Mouse (Mus musculus) v-Abl transformed pro-B cells (cell line): ENCODE results near the gene Lfng.

Experiments
- in situ Hi-C, 2 experiments: fragments of 400-800 bp; cut with MboI; formaldehyde crosslinking; loops; one replicate each; pipeline ENCODE4 v1.15.1; 2025; ENCODE audit not compliant: unreplicated experiment in 2 of 2

Lfng gene

GRCm38 (mm10) chr5:140583732-140584368 is 23.3 kb upstream of the Lfng start:
- in situ Hi-C loops: no loop called here

- in situ Hi-C loops: no loop called here
These were observed 17.9 kb upstream of the Lfng start for GRCm38 (mm10) chr5:140589082-140589774.

GRCm38 (mm10) chr5:140594846-140595245 is 12.3 kb upstream of the Lfng start:
- in situ Hi-C loops: no loop called here

GRCm38 (mm10) chr5:140596426-140596825 is 10.7 kb upstream of the Lfng start:
- in situ Hi-C loops: no loop called here

- in situ Hi-C loops: no loop called here
These were observed 10.1 kb upstream of the Lfng start for GRCm38 (mm10) chr5:140596927-140597588.

GRCm38 (mm10) chr5:140597787-140598186 is 9.3 kb upstream of the Lfng start:
- in situ Hi-C loops: no loop called here

- in situ Hi-C loops: no loop called here
These were observed 7.2 kb upstream of the Lfng start for GRCm38 (mm10) chr5:140599939-140600338.

GRCm38 (mm10) chr5:140601712-140602111 is 5.4 kb upstream of the Lfng start:
- in situ Hi-C loops: no loop called here

GRCm38 (mm10) chr5:140602540-140602939 is 4.6 kb upstream of the Lfng start:
- in situ Hi-C loops: no loop called here

GRCm38 (mm10) chr5:140604386-140604785 is 2.7 kb upstream of the Lfng start:
- in situ Hi-C loops: no loop called here

- in situ Hi-C loops: no loop called here
These were observed 1.9 kb upstream of the Lfng start for GRCm38 (mm10) chr5:140605228-140605627.

GRCm38 (mm10) chr5:140606386-140606785 is 734 bp upstream of the Lfng start:
- in situ Hi-C loops: no loop called here

GRCm38 (mm10) chr5:140607836-140608633 is 915 bp downstream of the Lfng start:
- in situ Hi-C loops: no loop called here

- in situ Hi-C loops: no loop called here
These were observed 1.5 kb downstream of the Lfng start for GRCm38 (mm10) chr5:140608634-140609015.

- in situ Hi-C loops: loop anchor here in 1 of 2 experiments (10.0 kb wide), 1 partner anchor 185 kb away; no protein-coding TSS in a partner anchor
These were observed 2.6 kb downstream of the Lfng start for GRCm38 (mm10) chr5:140609511-140610272.

- in situ Hi-C loops: loop anchor here in 1 of 2 experiments (10.0 kb wide), 1 partner anchor 186 kb away; no protein-coding TSS in a partner anchor
These were observed 3.3 kb downstream of the Lfng start for GRCm38 (mm10) chr5:140610273-140611011.

- in situ Hi-C loops: loop anchor here in 1 of 2 experiments (10.0 kb wide), 1 partner anchor 186 kb away; no protein-coding TSS in a partner anchor
These were observed 4.0 kb downstream of the Lfng start for GRCm38 (mm10) chr5:140611021-140611583.

- in situ Hi-C loops: loop anchor here in 1 of 2 experiments (10.0 kb wide), 1 partner anchor 187 kb away; no protein-coding TSS in a partner anchor
These were observed 4.6 kb downstream of the Lfng start for GRCm38 (mm10) chr5:140611611-140612185.
